Mouse (Mus musculus) embryonic facial prominence, embryonic 11.5 days (tissue): Measurements from ENCODE around the gene Gfpt2. TPM values are rescaled to one million over a fixed set of nuclear protein-coding genes. Genes with fewer than 3 reads are reported as not detected.
"Not testable (repeated sequence)": the region's sequence is repeated elsewhere in the genome, so short reads cannot be mapped to it uniquely, and the experiment has no call there.

ENCODE experiments used
- ATAC-seq: fragments of 200-750 bp; cut with Nextera tagmentation; replicated peaks from 2 replicates; pipeline ENCODE4 v1.8.0; 2017; ENCODE audit warnings: low read depth; ENCODE audit not compliant: insufficient number of reproducible peaks, low FRiP score, low TSS enrichment
- DNase-seq: peaks from one replicate; pipeline ENCODE4 v3.0.0-alpha.2; 2015; ENCODE audit warnings: low spot score
- H3K27ac ChIP-seq: fragments of 300-500 bp; sonication (generic); replicated peaks from 2 replicates; pipeline ENCODE4 v1.5.1; 2014; ENCODE audit warnings: mild to moderate bottlenecking, low read depth, low read length, control low read depth
- H3K27me3 ChIP-seq: fragments of 300-500 bp; sonication (generic); 2 replicates; pipeline ENCODE4 v1.6.1; 2014; ENCODE audit warnings: mild to moderate bottlenecking, low read length, moderate library complexity, mixed read lengths; ENCODE audit not compliant: control insufficient read depth, insufficient read depth
- H3K36me3 ChIP-seq: fragments of 300-500 bp; sonication (generic); replicated peaks from 2 replicates; pipeline ENCODE4 v1.6.1; 2014; ENCODE audit warnings: low read depth, mild to moderate bottlenecking, low read length, moderate library complexity, mixed read lengths; ENCODE audit not compliant: control insufficient read depth, insufficient read depth
- H3K4me1 ChIP-seq: fragments of 300-500 bp; sonication (generic); 2 replicates; pipeline ENCODE4 v1.6.1; 2014; ENCODE audit warnings: low read length, mixed read lengths; ENCODE audit not compliant: control insufficient read depth, insufficient read depth
- H3K4me2 ChIP-seq: fragments of 300-500 bp; sonication (generic); 2 replicates; pipeline ENCODE4 v1.6.1; 2014; ENCODE audit warnings: low read depth, mild to moderate bottlenecking, control low read depth, low read length, moderate library complexity
- H3K4me3 ChIP-seq: fragments of 300-500 bp; sonication (generic); 2 replicates; pipeline ENCODE4 v1.5.1; 2014; ENCODE audit warnings: low read depth, low read length, control low read depth
- H3K9ac ChIP-seq: fragments of 300-500 bp; sonication (generic); replicated peaks from 2 replicates; pipeline ENCODE4 v1.6.1; 2014; ENCODE audit warnings: mild to moderate bottlenecking, control low read depth, low read length
- H3K9me3 ChIP-seq: fragments of 300-500 bp; sonication (generic); replicated peaks from 2 replicates; pipeline ENCODE4 v1.6.1; 2016; ENCODE audit warnings: mild to moderate bottlenecking, low read length, inconsistent platforms, mixed read lengths; ENCODE audit not compliant: control insufficient read depth
- WGBS: fragments of 180-500 bp; shearing (Covaris S2); extraction: QIAGEN DNeasy Blood & Tissue Kit; methylation state at CpG from one replicate; pipeline ENCODE4 v1.1.7; 2014; 5-methylcytosine and 5-hydroxymethylcytosine counted together
- polyA plus RNA-seq: library from polyadenylated mRNA; unstranded; fragments of >200 nt; fragmentation: Nextera tagmentation; extraction: Ambion mirVana; gene quantifications from 2 replicates; pipeline ENCODE4 v1.2.1, GENCODE M21; 2014

The Gfpt2 gene
- polyA plus RNA-seq, 1 experiment from 2014 or later = 28.1 TPM

DNA sequence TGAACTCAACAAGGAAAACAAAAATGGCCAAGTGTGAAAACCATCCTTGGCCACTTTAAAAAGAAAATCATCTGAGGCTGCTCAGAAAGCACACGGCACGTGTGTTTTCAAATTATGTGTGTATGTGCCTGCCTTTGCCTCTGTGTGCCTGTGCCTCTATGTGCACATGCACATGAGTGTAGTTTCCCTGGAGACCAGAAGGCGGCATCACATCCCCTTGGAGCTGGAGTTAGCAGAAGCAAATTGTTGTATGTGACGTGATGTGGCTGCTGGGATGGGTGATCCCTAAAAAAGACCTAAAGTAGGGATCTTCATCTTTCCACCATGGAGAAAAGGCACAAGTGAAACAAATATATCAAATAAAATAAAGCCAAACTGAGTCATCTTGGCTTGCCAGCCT lies 9.8 kb downstream of the Gfpt2 start:
- H3K9ac ChIP-seq = no peak overlapping the region
- no peaks in the 10 kb centered on the region; the same call in 1 of the 2 replicates for H3K36me3 ChIP-seq
- H3K27ac ChIP-seq = no peak overlapping the region
- H3K27me3 ChIP-seq = no peaks in the 10 kb centered on the region
- ATAC-seq (no peak), DNase-seq (no peak)
- H3K4me2 ChIP-seq = no peak overlapping the region
- H3K4me1 ChIP-seq = no peaks in the 10 kb centered on the region
- H3K9me3 ChIP-seq = no peaks in the 10 kb centered on the region
- WGBS = 93% methylated on average over 4 of the region's 4 CpGs
- H3K4me3 ChIP-seq = no peak overlapping the region

GRCm38 (mm10) chr11:49806218-49806617 lies 12.2 kb downstream of the Gfpt2 start:
- no peak overlapping the region for H3K4me3 ChIP-seq
- ATAC-seq (no peak), DNase-seq (no peak)
- no peak overlapping the region for H3K27ac ChIP-seq
- 31% methylated on average over 3 of the region's 3 CpGs for WGBS
- H3K27me3 ChIP-seq = no peaks in the 10 kb centered on the region
- H3K4me1 ChIP-seq = no peaks in the 10 kb centered on the region
- peaks cover 2% of the 10 kb centered on the region for H3K36me3 ChIP-seq
- H3K9me3 ChIP-seq = no peaks in the 10 kb centered on the region
- no peak overlapping the region for H3K4me2 ChIP-seq
- H3K9ac ChIP-seq = no peak overlapping the region

- no peak for ATAC-seq
- Histone ChIP-seq H3K4me2 (no peak overlapping the region), H3K27ac (no peak overlapping the region), H3K27me3 (no peaks in the 10 kb centered on the region), H3K36me3 (peaks cover 2% of the 10 kb centered on the region), H3K4me1 (no peaks in the 10 kb centered on the region), H3K9me3 (no peaks in the 10 kb centered on the region), H3K9ac (no peak overlapping the region), H3K4me3 (no peak overlapping the region)
- no peak for DNase-seq
- WGBS = 97% methylated on average over 9 of the region's 9 CpGs
Measured at GRCm38 (mm10) chr11:49808946-49809345, 15.0 kb downstream of the Gfpt2 start.

- H3K27ac ChIP-seq, H3K4me1 ChIP-seq, H3K9ac ChIP-seq, H3K9me3 ChIP-seq, ATAC-seq, H3K4me2 ChIP-seq, H3K36me3 ChIP-seq, H3K4me3 ChIP-seq, DNase-seq, H3K27me3 ChIP-seq: not testable (repeated sequence)
- 87% methylated on average over 7 of the region's 7 CpGs for WGBS
Measured at GRCm38 (mm10) chr11:49810696-49811095, 16.7 kb downstream of the Gfpt2 start.

DNA sequence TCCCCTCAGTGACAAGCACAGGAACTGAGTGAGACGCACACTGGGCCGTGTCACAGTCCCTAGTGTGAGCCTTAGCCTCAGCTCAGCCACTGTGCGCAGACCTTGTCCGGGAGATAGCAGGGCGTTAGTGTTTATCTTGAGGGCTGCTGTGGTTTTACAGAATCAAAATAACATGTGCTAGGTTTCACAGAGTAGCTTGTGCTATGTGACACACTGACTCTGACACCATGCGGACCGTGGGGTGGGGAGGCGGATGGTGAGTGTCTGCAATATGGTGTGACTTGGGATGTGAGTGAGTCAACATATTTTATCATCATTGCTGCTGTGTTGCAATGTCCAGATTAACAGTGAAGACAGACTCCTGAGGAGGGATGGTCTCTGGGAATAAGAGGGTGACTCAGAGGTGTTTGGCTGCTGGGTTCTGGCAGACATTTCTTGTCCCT lies 17.1 kb downstream of the Gfpt2 start:
- DNase-seq (no peak), ATAC-seq (no peak)
- Histone ChIP-seq H3K4me3 (no peak overlapping the region), H3K27ac (no peak overlapping the region), H3K36me3 (peaks cover 2% of the 10 kb centered on the region), H3K27me3 (no peaks in the 10 kb centered on the region), H3K9me3 (no peaks in the 10 kb centered on the region), H3K9ac (no peak overlapping the region), H3K4me1 (no peaks in the 10 kb centered on the region), H3K4me2 (no peak overlapping the region)
- WGBS = 93% methylated on average over 8 of the region's 8 CpGs

- Histone ChIP-seq H3K4me1 (no peaks in the 10 kb centered on the region), H3K36me3 (peaks cover 2% of the 10 kb centered on the region), H3K4me2 (no peak overlapping the region), H3K4me3 (no peak overlapping the region), H3K9ac (no peak overlapping the region), H3K9me3 (no peaks in the 10 kb centered on the region), H3K27ac (no peak overlapping the region), H3K27me3 (no peaks in the 10 kb centered on the region)
- ATAC-seq (no peak), DNase-seq (no peak)
- WGBS = 89% methylated on average over 8 of the region's 8 CpGs
Measured at GRCm38 (mm10) chr11:49811879-49812278, 17.9 kb downstream of the Gfpt2 start.

- Histone ChIP-seq H3K9me3 (no peaks in the 10 kb centered on the region), H3K27me3 (no peaks in the 10 kb centered on the region), H3K27ac (no peak overlapping the region), H3K4me2 (no peak overlapping the region), H3K4me3 (no peak overlapping the region), H3K36me3 (no peaks in the 10 kb centered on the region; the same call in 1 of the 2 replicates), H3K9ac (no peak overlapping the region), H3K4me1 (no peaks in the 10 kb centered on the region)
- ATAC-seq = no peak
- DNase-seq = no peak
- 88% methylated on average over 15 of the region's 15 CpGs for WGBS
Measured at GRCm38 (mm10) chr11:49818869-49819566, 25.0 kb downstream of the Gfpt2 start.

DNA sequence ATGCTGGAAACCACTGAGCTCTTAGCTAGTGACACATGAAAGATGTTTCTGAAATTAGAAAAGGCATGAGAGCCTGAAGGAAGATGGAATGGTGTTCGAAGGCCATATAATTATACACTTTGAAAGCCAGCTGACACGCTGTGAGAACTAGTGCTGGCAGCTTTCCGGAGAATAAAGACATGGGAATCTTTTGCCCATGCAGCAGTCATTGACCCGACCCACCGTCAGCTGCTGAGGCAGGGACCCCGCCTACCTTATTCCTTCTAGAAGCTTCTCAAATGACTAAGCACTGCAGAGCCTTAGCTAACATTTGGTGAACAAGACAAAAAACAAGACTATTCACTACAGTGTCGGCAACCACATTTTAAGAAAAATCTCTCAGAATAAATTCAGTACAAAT lies 25.7 kb downstream of the Gfpt2 start:
- ATAC-seq (no peak), DNase-seq (no peak)
- H3K4me3 ChIP-seq = no peak overlapping the region
- no peaks in the 10 kb centered on the region for H3K9me3 ChIP-seq
- H3K4me2 ChIP-seq = no peak overlapping the region
- no peak overlapping the region for H3K27ac ChIP-seq
- H3K36me3 ChIP-seq = no peaks in the 10 kb centered on the region; the same call in 1 of the 2 replicates
- H3K27me3 ChIP-seq = no peaks in the 10 kb centered on the region
- 87% methylated on average over 7 of the region's 7 CpGs for WGBS
- H3K4me1 ChIP-seq = no peaks in the 10 kb centered on the region
- H3K9ac ChIP-seq = no peak overlapping the region
